Mouse (Mus musculus) lung, embryonic 16.5 days (tissue): ENCODE results near the gene Trappc3. TPM values are rescaled to one million over a fixed set of nuclear protein-coding genes. Genes with fewer than 3 reads are reported as not detected.

ENCODE experiments used
- ATAC-seq: fragments of 200-750 bp; cut with Nextera tagmentation; 2 replicates; pipeline ENCODE4 v1.8.0; 2017; ENCODE audit warnings: low read depth, mild to moderate bottlenecking, moderate library complexity
- H3K27ac ChIP-seq: fragments of 300-500 bp; sonication (generic); 2 replicates; pipeline ENCODE4 v1.5.1; 2014; ENCODE audit warnings: mild to moderate bottlenecking, control low read depth, low read length
- H3K27me3 ChIP-seq: fragments of 300-500 bp; sonication (generic); 2 replicates; pipeline ENCODE4 v1.6.1; 2014; ENCODE audit warnings: low read depth, low read length, mixed read lengths; ENCODE audit not compliant: control insufficient read depth, insufficient read depth
- H3K36me3 ChIP-seq: fragments of 300-500 bp; sonication (generic); 2 replicates; pipeline ENCODE4 v1.6.1; 2014; ENCODE audit warnings: low read length; ENCODE audit not compliant: control insufficient read depth, insufficient read depth
- H3K4me1 ChIP-seq: fragments of 300-500 bp; sonication (generic); replicated peaks from 2 replicates; pipeline ENCODE4 v1.6.1; 2014; ENCODE audit warnings: low read length, mixed read lengths; ENCODE audit not compliant: control insufficient read depth, insufficient read depth
- H3K4me2 ChIP-seq: fragments of 300-500 bp; sonication (generic); 2 replicates; pipeline ENCODE4 v1.6.1; 2014; ENCODE audit warnings: low read depth, low read length, control low read depth
- H3K4me3 ChIP-seq: fragments of 300-500 bp; sonication (generic); 2 replicates; pipeline ENCODE4 v1.5.1; 2014; ENCODE audit warnings: mild to moderate bottlenecking, low read length, control low read depth
- H3K9ac ChIP-seq: fragments of 300-500 bp; sonication (generic); 2 replicates; pipeline ENCODE4 v1.6.1; 2014; ENCODE audit warnings: low read length, control low read depth
- H3K9me3 ChIP-seq: fragments of 300-500 bp; sonication (generic); 2 replicates; pipeline ENCODE4 v1.6.1; 2016; ENCODE audit warnings: low read length; ENCODE audit not compliant: control insufficient read depth
- WGBS: fragments of 180-500 bp; shearing (Covaris S2); extraction: QIAGEN DNeasy Blood & Tissue Kit; methylation state at CpG from one replicate; pipeline ENCODE4 v1.1.7; 2014; 5-methylcytosine and 5-hydroxymethylcytosine counted together
- polyA plus RNA-seq: library from polyadenylated mRNA; unstranded; fragments of >200 nt; fragmentation: Nextera tagmentation; extraction: Ambion mirVana; gene quantifications from 2 replicates; pipeline ENCODE4 v1.2.1, GENCODE M21; 2015

Gene Trappc3
- polyA plus RNA-seq, 1 experiment from 2014 or later = 101 TPM

GRCm38 (mm10) chr4:126321854-126322511 is 59.9 kb downstream of the Trappc3 start:
- WGBS = 49% methylated on average over 28 of the region's 28 CpGs

DNA sequence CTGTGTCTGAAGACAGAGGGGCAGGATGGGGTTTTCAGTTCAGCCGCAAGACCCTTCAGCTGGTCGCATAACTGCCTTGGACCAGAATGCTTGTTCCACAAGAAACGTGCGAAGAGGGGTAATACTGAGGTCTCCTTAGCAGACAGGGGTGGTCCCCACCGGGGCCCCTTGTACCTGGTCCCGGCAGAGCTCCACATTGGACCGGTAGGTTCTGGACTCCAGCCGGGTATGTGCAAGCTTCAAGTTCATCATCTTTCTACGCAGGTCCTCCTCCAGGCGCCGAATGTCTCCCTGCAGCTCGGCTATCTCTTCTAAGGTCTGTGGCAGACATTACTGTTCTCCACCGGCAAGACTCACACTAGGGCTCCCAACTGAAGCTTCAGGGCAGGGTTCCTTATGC is 60.5 kb downstream of the Trappc3 start:
- peaks cover 8% of the 10 kb centered on the region for H3K36me3 ChIP-seq
- WGBS = 94% methylated on average over 13 of the region's 13 CpGs
- no peak for ATAC-seq
- H3K4me3 ChIP-seq = no peak overlapping the region
- H3K4me2 ChIP-seq = no peak overlapping the region
- H3K27ac ChIP-seq = no peak overlapping the region
- peaks cover 5% of the 10 kb centered on the region; the same call in 1 of the 2 replicates for H3K27me3 ChIP-seq
- H3K4me1 ChIP-seq = peaks cover 15% of the 10 kb centered on the region
- H3K9ac ChIP-seq = no peak overlapping the region
- H3K9me3 ChIP-seq = no peaks in the 10 kb centered on the region

More at GRCm38 (mm10) chr4:126321854-126322511, 59.9 kb downstream of the Trappc3 start:
- Histone ChIP-seq H3K27ac (no peak overlapping the region), H3K4me1 (peaks cover 15% of the 10 kb centered on the region), H3K9me3 (no peaks in the 10 kb centered on the region), H3K27me3 (peaks cover 5% of the 10 kb centered on the region; the same call in 1 of the 2 replicates), H3K4me3 (peak overlapping the region; percentile 82), H3K9ac (0 out of 2 replicates have a peak overlapping the region, but pooled peaks have one; percentile 48), H3K4me2 (peak overlapping the region; percentile 93), H3K36me3 (peaks cover 15% of the 10 kb centered on the region)
- ATAC-seq = peak; percentile 27

GRCm38 (mm10) chr4:126324861-126325260 is 62.7 kb downstream of the Trappc3 start:
- Histone ChIP-seq H3K27ac (no peak overlapping the region), H3K9ac (no peak overlapping the region), H3K4me3 (no peak overlapping the region), H3K4me2 (peak overlapping the region; percentile 43; the same call in 1 of the 2 replicates), H3K27me3 (peaks cover 5% of the 10 kb centered on the region; the same call in 1 of the 2 replicates), H3K4me1 (peaks cover 15% of the 10 kb centered on the region), H3K9me3 (no peaks in the 10 kb centered on the region), H3K36me3 (no peaks in the 10 kb centered on the region)
- ATAC-seq = no peak
- WGBS = 42% methylated on average over 13 of the region's 13 CpGs

DNA sequence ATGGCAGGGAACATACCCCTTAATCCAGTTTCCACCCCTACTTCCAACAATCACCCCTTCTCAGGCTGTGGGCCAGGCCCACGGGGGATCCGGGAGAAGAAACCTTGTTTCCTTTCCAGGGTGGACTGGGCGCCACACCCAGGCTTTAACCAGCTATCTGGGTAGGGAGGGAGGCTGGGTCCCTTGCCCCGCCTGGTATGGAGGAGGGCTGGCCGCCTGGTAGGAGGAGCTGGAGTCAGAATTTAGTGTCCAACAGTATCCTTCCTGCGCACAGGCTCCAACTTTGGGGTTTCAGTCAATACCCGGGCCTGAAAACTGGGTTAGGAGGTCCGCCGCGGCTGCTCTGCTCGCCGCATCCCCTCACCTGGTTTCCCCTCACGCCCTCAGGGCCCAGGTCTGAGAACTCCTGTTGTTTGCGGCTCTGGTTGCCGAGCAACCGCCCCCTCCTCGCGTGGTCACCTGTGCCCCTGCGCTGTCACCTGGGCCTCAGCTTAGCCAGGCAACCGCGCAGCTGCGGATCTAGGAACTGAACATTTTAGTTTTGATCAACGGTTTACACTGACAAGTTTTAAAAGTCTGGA is 63.2 kb downstream of the Trappc3 start, which contains the start of gene Tekt2:
Gene Tekt2 (minus strand): TSS at position 408 of the 581 bp plus-strand sequence.
- no peak within 1 kb of the TSS for H3K27ac ChIP-seq
- peak within 1 kb of the TSS; percentile 20 for H3K4me3 ChIP-seq
- H3K9ac ChIP-seq = peak within 1 kb of the TSS; percentile 35
- H3K4me2 ChIP-seq = peak within 1 kb of the TSS; percentile 43
- peaks cover 13% of the 10 kb centered on the region for H3K4me1 ChIP-seq
- H3K9me3 ChIP-seq = no peaks in the 10 kb centered on the region
- peaks cover 5% of the 10 kb centered on the region; the same call in 1 of the 2 replicates for H3K27me3 ChIP-seq
- WGBS = 10% methylated on average over 23 of the region's 23 CpGs
- H3K36me3 ChIP-seq = no peaks in the 10 kb centered on the region
- no peak for ATAC-seq

Other genes with a start within 250 kb of the Trappc3 start
- gene Csf3r, start 237.8 kb upstream of the Trappc3 start, polyA plus RNA-seq = 1.4 TPM in 2 replicates
- gene Mrps15, start 215.4 kb upstream of the Trappc3 start, polyA plus RNA-seq = 116 and 135 TPM in 2 replicates
- gene Oscp1, start 203.8 kb upstream of the Trappc3 start, polyA plus RNA-seq = 21.8 and 23.7 TPM in 2 replicates
- gene Lsm10, start 165.7 kb upstream of the Trappc3 start, polyA plus RNA-seq = 57.2 and 57.7 TPM in 2 replicates
- gene Stk40, start 158.4 kb upstream of the Trappc3 start, polyA plus RNA-seq = 37.7 and 40.3 TPM in 2 replicates
- 98.0 and 108 TPM in 2 replicates for gene Eva1b, start 114.6 kb upstream of the Trappc3 start, polyA plus RNA-seq
- 9.2 and 12.3 TPM in 2 replicates for gene Sh3d21, start 98.8 kb upstream of the Trappc3 start, polyA plus RNA-seq
- gene Thrap3, start 59.6 kb upstream of the Trappc3 start, polyA plus RNA-seq = 197 and 213 TPM in 2 replicates
- 26.0 and 26.9 TPM in 2 replicates for gene Map7d1, start 6.0 kb upstream of the Trappc3 start, polyA plus RNA-seq
- 3.6 and 4.6 TPM in 2 replicates for gene Col8a2, start 24.5 kb downstream of the Trappc3 start, polyA plus RNA-seq
- 61.0 and 65.3 TPM in 2 replicates for gene Adprhl2, start 59.4 kb downstream of the Trappc3 start, polyA plus RNA-seq
- gene Tekt2, start 63.4 kb downstream of the Trappc3 start, polyA plus RNA-seq = 13.2 and 14.9 TPM in 2 replicates
- 17.9 and 19.7 TPM in 2 replicates for gene Ago3, start 167.2 kb downstream of the Trappc3 start, polyA plus RNA-seq
- gene Ago1, start 206.3 kb downstream of the Trappc3 start, polyA plus RNA-seq = 6.3 and 6.4 TPM in 2 replicates